Mouse (Mus musculus) myocyte (in vitro differentiated cells): ENCODE data around the gene Olfr313. TPM values are rescaled to one million over a fixed set of nuclear protein-coding genes. Genes with fewer than 3 reads are reported as not detected.

Source experiments
- H3K27me3 ChIP-seq: one replicate; pipeline ENCODE4 v1.6.1; 2011; ENCODE audit not compliant: control insufficient read depth, insufficient read depth, insufficient read length
- H3K36me3 ChIP-seq: one replicate; pipeline ENCODE4 v1.6.1; 2011; ENCODE audit not compliant: control insufficient read depth, insufficient read depth
- H3K4me2 ChIP-seq: one replicate; pipeline ENCODE4 v1.6.1; 2011; ENCODE audit warnings: low read depth, control low read depth
- H3K4me3 ChIP-seq: one replicate; pipeline ENCODE4 v1.5.1; 2011; ENCODE audit warnings: mild to moderate bottlenecking, control low read depth, moderate library complexity
- H3K79me2 ChIP-seq: one replicate; pipeline ENCODE4 v1.6.1; 2011; ENCODE audit not compliant: control insufficient read depth, insufficient read depth
- H3ac ChIP-seq: one replicate; pipeline ENCODE4 v1.6.1; 2011; ENCODE audit not compliant: control insufficient read depth, insufficient read length
- CEBPB ChIP-seq: IDR thresholded peaks from 2 replicates; pipeline ENCODE4 v1.6.1; 2011; ENCODE audit warnings: mild to moderate bottlenecking, moderate library complexity; ENCODE audit not compliant: poor library complexity, insufficient read depth, severe bottlenecking
- E2F4 ChIP-seq: IDR thresholded peaks from one replicate; pipeline ENCODE4 v1.6.1; 2011; ENCODE audit warnings: mild to moderate bottlenecking, control low read depth, moderate library complexity; ENCODE audit not compliant: insufficient read depth
- MAX ChIP-seq: IDR thresholded peaks from one replicate; pipeline ENCODE4 v1.6.1; 2011; ENCODE audit warnings: low read depth, mild to moderate bottlenecking, control low read depth
- MYOD1 ChIP-seq, 3 experiments: IDR thresholded peaks; one replicate each; pipeline ENCODE4 v1.6.1; 2011; ENCODE audit warnings: control low read depth in 2 of 3, low read depth in 2 of 3, mild to moderate bottlenecking in 2 of 3, moderate library complexity in 1 of 3; ENCODE audit not compliant: insufficient read length in 2 of 3, control insufficient read depth in 1 of 3
- MYOG ChIP-seq, 3 experiments: IDR thresholded peaks; one replicate each; pipeline ENCODE4 v1.6.1; 2011; ENCODE audit warnings: control low read depth in 2 of 3, low read depth in 2 of 3, mild to moderate bottlenecking in 2 of 3; ENCODE audit not compliant: insufficient read length in 2 of 3, control insufficient read depth in 1 of 3, insufficient read depth in 1 of 3
- POLR2A ChIP-seq: IDR thresholded peaks from one replicate; pipeline ENCODE4 v1.6.1; 2011; ENCODE audit warnings: low read depth, mild to moderate bottlenecking, control low read depth, moderate library complexity; ENCODE audit not compliant: insufficient read length
- POLR2AphosphoS2 ChIP-seq: IDR thresholded peaks from one replicate; pipeline ENCODE4 v1.6.1; 2011; ENCODE audit warnings: low read depth, control low read depth; ENCODE audit not compliant: insufficient read length
- REST ChIP-seq: IDR thresholded peaks from one replicate; pipeline ENCODE4 v1.6.1; 2011; ENCODE audit warnings: mild to moderate bottlenecking, control low read depth, moderate library complexity; ENCODE audit not compliant: insufficient read depth, insufficient read length
- SRF ChIP-seq: IDR thresholded peaks from one replicate; pipeline ENCODE4 v1.6.1; 2011; ENCODE audit warnings: low read depth; ENCODE audit not compliant: control insufficient read depth, insufficient read length
- TCF12 ChIP-seq: IDR thresholded peaks from one replicate; pipeline ENCODE4 v1.6.1; 2011; ENCODE audit warnings: mild to moderate bottlenecking, control low read depth; ENCODE audit not compliant: poor library complexity, insufficient read depth, severe bottlenecking
- TCF3 ChIP-seq: IDR thresholded peaks from one replicate; pipeline ENCODE4 v1.6.1; 2011; ENCODE audit warnings: low read depth, control low read depth; ENCODE audit not compliant: insufficient read length
- USF1 ChIP-seq: IDR thresholded peaks from one replicate; pipeline ENCODE4 v1.6.1; 2011; ENCODE audit warnings: low read depth, mild to moderate bottlenecking, control low read depth, moderate library complexity
- polyA plus RNA-seq: library from polyadenylated mRNA; unstranded; fragments of >200 nt; fragmentation: generic; extraction: Trizol; gene quantifications from one replicate; pipeline ENCODE4 v1.2.1, GENCODE M21; 2012; ENCODE audit warnings: missing spikeins

The Olfr313 gene
- polyA plus RNA-seq, 1 experiment, result not detected

- no peak for TF ChIP-seq TCF12
- no peak overlapping the region for H3K4me2 ChIP-seq
- H3K27me3 ChIP-seq, result no peaks in the 10 kb centered on the region
- H3K36me3 ChIP-seq, result no peaks in the 10 kb centered on the region
- H3ac ChIP-seq, result no peak overlapping the region
- H3K4me3 ChIP-seq, result no peak overlapping the region
- H3K79me2 ChIP-seq, result no peaks in the 10 kb centered on the region
Measured at GRCm38 (mm10) chr11:58788346-58788745, 26.5 kb upstream of the Olfr313 start.

- H3K27me3 ChIP-seq, result no peaks in the 10 kb centered on the region
- no peaks in the 10 kb centered on the region for H3K79me2 ChIP-seq
- no peaks in the 10 kb centered on the region for H3K36me3 ChIP-seq
- no peak overlapping the region for H3ac ChIP-seq
- H3K4me2 ChIP-seq, result no peak overlapping the region
- H3K4me3 ChIP-seq, result no peak overlapping the region
- no peak for TF ChIP-seq CEBPB
- no peak for TF ChIP-seq TCF3
- TF ChIP-seq MYOD1 (IDR thresholded peaks at IDR 0.05; ENCODE audit: control insufficient read depth in 1 of 3, insufficient read length in 2 of 3, low read depth in 2 of 3), result no peak
- TF ChIP-seq POLR2A, result no peak
- no peak for TF ChIP-seq MAX
- no peak for TF ChIP-seq TCF12
- no peak for TF ChIP-seq USF1
- no peak for TF ChIP-seq SRF
- TF ChIP-seq POLR2AphosphoS2, result no peak
- no peak for TF ChIP-seq MYOG (IDR thresholded peaks at IDR 0.05; ENCODE audit: control insufficient read depth in 1 of 3, insufficient read depth in 1 of 3, insufficient read length in 2 of 3, low read depth in 2 of 3)
- TF ChIP-seq E2F4, result no peak
- no peak for TF ChIP-seq REST
Measured at GRCm38 (mm10) chr11:58789532-58789931, 25.3 kb upstream of the Olfr313 start.

- Histone ChIP-seq H3K4me3 (no peak overlapping the region), H3K4me2 (no peak overlapping the region), H3ac (no peak overlapping the region), H3K79me2 (no peaks in the 10 kb centered on the region), H3K27me3 (no peaks in the 10 kb centered on the region), H3K36me3 (no peaks in the 10 kb centered on the region)
- no peak for TF ChIP-seq MYOG (IDR thresholded peaks at IDR 0.05; ENCODE audit: control insufficient read depth in 1 of 3, insufficient read depth in 1 of 3, insufficient read length in 2 of 3, low read depth in 2 of 3)
- no peak for TF ChIP-seq SRF
- no peak for TF ChIP-seq MYOD1 (IDR thresholded peaks at IDR 0.05; ENCODE audit: control insufficient read depth in 1 of 3, insufficient read length in 2 of 3, low read depth in 2 of 3)
- TF ChIP-seq USF1, result no peak
Measured at GRCm38 (mm10) chr11:58790053-58790452, 24.7 kb upstream of the Olfr313 start.

DNA sequence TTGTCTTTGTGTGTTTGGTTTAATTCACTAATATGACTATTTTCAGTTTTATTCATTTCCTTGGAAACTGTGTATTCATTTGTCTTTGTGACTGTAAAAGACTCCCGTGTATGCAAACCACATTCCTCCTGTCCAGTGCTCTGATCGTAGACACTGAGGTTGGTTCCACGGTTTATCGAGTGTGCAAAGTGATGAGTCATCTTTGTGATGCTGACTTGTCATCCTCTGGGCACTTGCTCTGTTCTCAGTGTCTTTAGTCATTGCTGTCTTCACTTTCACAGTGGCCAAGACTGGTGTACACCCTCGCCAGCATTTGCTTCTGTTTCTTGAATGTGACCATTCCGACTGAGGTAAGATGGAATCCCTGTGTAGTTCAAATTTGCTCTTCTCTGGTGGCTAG, 24.2 kb upstream of the Olfr313 start:
- H3K36me3 ChIP-seq, result no peaks in the 10 kb centered on the region
- H3ac ChIP-seq, result no peak overlapping the region
- no peaks in the 10 kb centered on the region for H3K27me3 ChIP-seq
- no peak for TF ChIP-seq E2F4
- H3K4me3 ChIP-seq, result no peak overlapping the region
- H3K4me2 ChIP-seq, result no peak overlapping the region
- H3K79me2 ChIP-seq, result no peaks in the 10 kb centered on the region

DNA sequence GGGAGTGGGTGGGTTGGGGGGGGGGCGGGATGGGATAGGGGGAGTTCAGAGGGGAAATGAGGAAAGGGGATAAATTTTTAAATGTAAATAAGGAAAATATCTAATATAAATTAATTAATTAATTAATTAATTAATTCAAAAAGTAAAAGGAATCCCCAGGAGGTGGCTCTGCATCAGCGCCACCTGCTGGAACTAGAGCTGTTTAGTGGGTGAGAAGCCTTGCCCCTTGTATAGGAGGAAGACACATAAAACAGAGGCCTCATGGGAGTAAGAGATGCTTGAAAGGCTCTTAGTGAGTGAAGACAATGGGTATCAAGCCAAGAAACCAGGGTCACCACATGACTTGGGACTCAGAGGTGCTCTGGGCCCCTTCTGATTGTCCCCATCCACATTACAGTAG, 18.9 kb upstream of the Olfr313 start:
- no peak overlapping the region for H3ac ChIP-seq
- H3K36me3 ChIP-seq, result no peaks in the 10 kb centered on the region
- H3K4me2 ChIP-seq, result no peak overlapping the region
- no peaks in the 10 kb centered on the region for H3K79me2 ChIP-seq
- H3K4me3 ChIP-seq, result no peak overlapping the region
- TF ChIP-seq USF1, result no peak
- H3K27me3 ChIP-seq, result no peaks in the 10 kb centered on the region

GRCm38 (mm10) chr11:58796850-58797249, 17.9 kb upstream of the Olfr313 start:
- no peaks in the 10 kb centered on the region for H3K36me3 ChIP-seq
- no peak overlapping the region for H3K4me3 ChIP-seq
- H3K79me2 ChIP-seq, result no peaks in the 10 kb centered on the region
- no peak for TF ChIP-seq POLR2AphosphoS2
- H3K4me2 ChIP-seq, result no peak overlapping the region
- peaks cover 1% of the 10 kb centered on the region for H3K27me3 ChIP-seq
- H3ac ChIP-seq, result no peak overlapping the region
